Comparison of ENCODE assay signal across 16 mouse cellular contexts in genomic region chr13:41638083-41638482, GRCm38 (mm10).
"Had no signal": no experiment of that assay in that cellular context is flagged by ENCODE, and none has a peak within 500 bp of the region (broad histone marks: within the 10 kb centered on the region; RNA-seq: fewer than 3 reads in every experiment).

No protein-coding gene starts in this region.

- ATAC-seq: hindbrain, embryonic 16.5 days; intestine, embryonic 15.5 days; intestine, postnatal 0 days; liver, embryonic 12.5 days had no signal

- DNase-seq: gastrocnemius, adult 2 months; gastrocnemius, postnatal 10 days; gastrocnemius, postnatal 25 days; heart, adult 2 months; heart, postnatal 10 days; heart, postnatal 4 days; kidney, adult 18-20 months; kidney, adult 8-10 months; kidney, postnatal 10 days; kidney, postnatal 25 days; kidney, postnatal 4 days; left cerebral cortex, postnatal 4 days had no signal
